Mouse (Mus musculus) kidney, embryonic 16.5 days (tissue): ENCODE measurements around the gene Smgc. TPM values are rescaled to one million over a fixed set of nuclear protein-coding genes. Genes with fewer than 3 reads are reported as not detected.
"Not testable (repeated sequence)": the region's sequence is repeated elsewhere in the genome, so short reads cannot be mapped to it uniquely, and the experiment has no call there.

Experiments
- ATAC-seq: fragments of 200-750 bp; cut with Nextera tagmentation; 2 replicates; pipeline ENCODE4 v1.8.0; 2017; ENCODE audit warnings: moderate TSS enrichment; ENCODE audit not compliant: low FRiP score, low TSS enrichment
- H3K27ac ChIP-seq: fragments of 300-500 bp; sonication (generic); 2 replicates; pipeline ENCODE4 v1.5.1; 2014; ENCODE audit warnings: low read length
- H3K27me3 ChIP-seq: fragments of 300-500 bp; sonication (generic); 2 replicates; pipeline ENCODE4 v1.6.1; 2014; ENCODE audit warnings: low read length, control low read depth, mixed read lengths; ENCODE audit not compliant: insufficient read depth
- H3K36me3 ChIP-seq: fragments of 300-500 bp; sonication (generic); 2 replicates; pipeline ENCODE4 v1.6.1; 2014; ENCODE audit warnings: low read length, control low read depth, mixed read lengths; ENCODE audit not compliant: insufficient read depth
- H3K4me1 ChIP-seq: fragments of 300-500 bp; sonication (generic); 2 replicates; pipeline ENCODE4 v1.6.1; 2014; ENCODE audit warnings: low read length, control low read depth, mixed read lengths; ENCODE audit not compliant: insufficient read depth
- H3K4me2 ChIP-seq: fragments of 300-500 bp; sonication (generic); replicated peaks from 2 replicates; pipeline ENCODE4 v1.6.1; 2014; ENCODE audit warnings: low read depth, low read length
- H3K4me3 ChIP-seq: fragments of 300-500 bp; sonication (generic); 2 replicates; pipeline ENCODE4 v1.5.1; 2014; ENCODE audit warnings: mild to moderate bottlenecking, low read length
- H3K9ac ChIP-seq: fragments of 300-500 bp; sonication (generic); replicated peaks from 2 replicates; pipeline ENCODE4 v1.6.1; 2014; ENCODE audit warnings: low read length
- H3K9me3 ChIP-seq: fragments of 300-500 bp; sonication (generic); 2 replicates; pipeline ENCODE4 v1.6.1; 2016; ENCODE audit warnings: low read length, control low read depth
- WGBS: fragments of 180-500 bp; shearing (Covaris S2); extraction: QIAGEN DNeasy Blood & Tissue Kit; methylation state at CpG from one replicate; pipeline ENCODE4 v1.1.7; 2014; 5-methylcytosine and 5-hydroxymethylcytosine counted together
- polyA plus RNA-seq: library from polyadenylated mRNA; unstranded; fragments of >200 nt; fragmentation: Nextera tagmentation; extraction: Ambion mirVana; gene quantifications from 2 replicates; pipeline ENCODE4 v1.2.1, GENCODE M21; 2015

Smgc gene
- not detected in 2 replicates for polyA plus RNA-seq

DNA sequence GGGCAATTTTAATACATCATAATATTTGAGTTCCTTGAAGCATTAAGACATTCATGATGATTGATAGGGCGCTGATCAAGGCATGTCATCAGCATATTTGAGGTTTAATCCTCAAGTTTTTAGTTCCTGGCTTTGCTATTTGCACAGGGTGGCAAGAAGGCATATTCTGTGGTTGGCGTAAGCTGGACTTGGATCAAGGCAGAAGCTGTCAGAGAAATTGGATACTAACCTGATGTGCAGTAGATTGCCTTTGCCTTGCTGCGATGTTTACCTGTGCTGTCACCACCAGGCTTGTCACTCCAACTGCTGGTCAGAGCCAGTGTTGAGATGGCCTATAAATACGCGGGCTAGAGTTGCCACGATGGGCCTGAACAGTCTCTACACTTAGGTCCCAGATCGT lies at the start of gene Smgc:
Smgc (plus strand) TSS at position 301 of the 400 bp plus-strand sequence.
- no peaks in the 10 kb centered on the region for H3K27me3 ChIP-seq
- no peak within 1 kb of the TSS for H3K9ac ChIP-seq
- no peaks in the 10 kb centered on the region for H3K9me3 ChIP-seq
- H3K4me1 ChIP-seq, result no peaks in the 10 kb centered on the region
- no peak within 1 kb of the TSS for H3K27ac ChIP-seq
- no peak within 1 kb of the TSS for H3K4me3 ChIP-seq
- no peak within 1 kb of the TSS for H3K4me2 ChIP-seq
- ATAC-seq, result no peak
- 93% methylated on average over 7 of the region's 7 CpGs for WGBS
- H3K36me3 ChIP-seq, result no peaks in the 10 kb centered on the region

DNA sequence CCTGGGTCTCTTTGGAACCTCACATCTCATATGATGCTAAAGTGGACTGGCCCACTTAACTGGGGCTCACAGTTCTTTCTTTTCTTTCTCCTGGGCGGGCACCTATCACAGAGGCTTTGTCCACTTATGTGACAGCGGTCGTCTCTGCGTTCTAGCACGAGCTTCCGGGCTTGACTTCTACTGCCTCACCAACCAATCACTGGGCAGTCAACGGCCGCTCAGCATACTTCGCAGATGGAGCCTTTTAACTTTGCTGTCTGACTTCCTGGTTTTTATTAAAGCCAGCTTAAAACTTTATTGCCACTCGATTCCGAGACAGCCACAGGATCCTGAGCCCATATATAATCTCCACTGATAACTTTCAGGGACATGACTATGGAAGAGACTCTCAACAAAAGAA lies 49.7 kb upstream of the Smgc start:
- no peaks in the 10 kb centered on the region for H3K9me3 ChIP-seq
- no peak overlapping the region for H3K4me3 ChIP-seq
- no peaks in the 10 kb centered on the region for H3K36me3 ChIP-seq
- no peak overlapping the region for H3K27ac ChIP-seq
- H3K9ac ChIP-seq, result no peak overlapping the region
- WGBS, result 87% methylated on average over 11 of the region's 11 CpGs
- H3K4me2 ChIP-seq, result no peak overlapping the region
- H3K4me1 ChIP-seq, result no peaks in the 10 kb centered on the region
- no peaks in the 10 kb centered on the region for H3K27me3 ChIP-seq
- no peak for ATAC-seq

DNA sequence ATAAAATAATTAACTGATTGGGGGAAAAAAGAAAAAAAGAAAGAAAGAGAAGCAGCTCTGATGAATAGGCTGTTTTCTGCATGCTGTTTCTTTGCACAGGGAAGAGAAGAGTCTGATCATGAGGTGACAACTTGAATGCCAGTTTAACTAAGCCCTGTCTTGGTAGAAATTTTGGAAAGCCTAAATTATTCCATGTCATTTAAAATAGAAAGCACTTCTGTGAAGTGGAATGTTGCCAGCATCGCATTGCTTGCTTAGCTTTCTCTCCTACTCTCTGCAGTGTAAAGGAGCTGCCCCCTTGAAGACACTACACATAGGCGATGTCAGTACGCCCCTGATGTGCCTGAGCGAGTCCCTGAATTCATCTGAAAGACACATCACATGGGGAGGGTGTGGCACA lies 31.6 kb upstream of the Smgc start:
- Histone ChIP-seq H3K4me1 (no peaks in the 10 kb centered on the region), H3K4me2 (no peak overlapping the region), H3K27me3 (no peaks in the 10 kb centered on the region), H3K9me3 (no peaks in the 10 kb centered on the region), H3K27ac (no peak overlapping the region), H3K36me3 (no peaks in the 10 kb centered on the region), H3K9ac (no peak overlapping the region), H3K4me3 (no peak overlapping the region)
- 80% methylated on average over 4 of the region's 4 CpGs for WGBS
- no peak for ATAC-seq

DNA sequence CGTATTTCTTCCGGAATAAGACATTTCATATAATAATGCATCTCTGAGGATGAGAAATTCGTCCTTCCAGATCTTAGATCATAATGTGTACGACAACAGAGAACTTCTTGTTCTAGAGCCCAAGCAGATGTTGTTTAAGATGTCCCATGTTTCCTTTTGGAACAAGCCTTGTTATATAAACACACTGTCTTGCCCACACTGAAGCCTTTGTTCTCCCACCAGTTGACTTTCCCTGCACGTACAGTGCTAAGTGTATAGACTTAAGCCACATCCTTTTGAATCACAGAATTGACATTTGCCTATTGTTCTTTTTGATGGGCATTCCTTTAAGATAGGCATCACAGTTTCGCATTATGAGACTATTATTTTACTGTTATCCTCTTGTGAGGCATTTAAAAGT lies 2.7 kb upstream of the Smgc start:
- no peak overlapping the region for H3K4me2 ChIP-seq
- WGBS, result 84% methylated on average over 6 of the region's 6 CpGs
- no peak for ATAC-seq

DNA sequence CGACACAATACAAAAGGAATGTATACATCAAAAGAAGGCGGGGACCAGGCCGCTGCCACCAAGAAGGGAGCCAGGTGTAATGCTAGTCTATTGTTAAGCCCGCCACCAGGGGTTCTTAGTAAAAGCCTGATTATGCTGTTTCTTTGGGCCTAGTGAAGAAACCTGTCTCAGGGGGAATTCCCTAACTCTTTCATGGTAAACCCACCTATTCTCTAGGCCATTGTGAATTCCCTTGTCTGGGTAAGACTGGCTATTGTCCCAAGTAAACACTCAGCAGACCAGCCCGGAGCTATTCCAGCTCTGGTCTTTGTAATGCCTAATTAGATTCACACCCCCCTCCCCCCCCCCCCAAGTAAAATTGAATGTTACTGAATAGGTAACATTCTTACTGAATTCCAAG lies 26.1 kb downstream of the Smgc start:
- H3K9me3 ChIP-seq, H3K36me3 ChIP-seq, H3K27ac ChIP-seq, H3K4me1 ChIP-seq, H3K4me3 ChIP-seq, H3K27me3 ChIP-seq, H3K9ac ChIP-seq, H3K4me2 ChIP-seq, ATAC-seq: not testable (repeated sequence)
- 43% methylated on average over 5 of the region's 5 CpGs for WGBS

More for the DNA sequence above, 2.7 kb upstream of the Smgc start:
- Histone ChIP-seq H3K27me3 (no peaks in the 10 kb centered on the region), H3K4me1 (no peaks in the 10 kb centered on the region), H3K9ac (no peak overlapping the region), H3K27ac (no peak overlapping the region), H3K36me3 (no peaks in the 10 kb centered on the region), H3K9me3 (no peaks in the 10 kb centered on the region), H3K4me3 (no peak overlapping the region)

DNA sequence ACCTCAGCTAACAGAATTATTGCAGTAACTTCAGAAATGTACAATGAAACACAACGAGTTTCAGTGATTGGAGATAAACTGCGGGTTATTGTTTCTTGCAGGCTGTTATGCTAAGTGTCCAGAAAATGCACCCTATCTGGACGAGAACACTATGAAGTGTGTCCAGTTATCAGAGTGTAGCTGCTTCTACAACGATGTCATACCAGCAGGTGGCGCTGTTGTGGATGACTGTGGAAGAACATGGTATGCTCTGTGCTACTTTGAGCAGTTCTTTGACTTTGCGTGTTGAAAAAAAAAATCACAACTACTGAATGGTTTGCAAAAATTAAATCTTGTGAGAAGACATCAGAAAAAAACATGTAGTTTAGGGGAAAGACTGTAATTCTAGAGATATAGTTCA lies 62.2 kb downstream of the Smgc start:
- H3K27me3 ChIP-seq, result no peaks in the 10 kb centered on the region
- H3K27ac ChIP-seq, result no peak overlapping the region
- no peak overlapping the region for H3K4me2 ChIP-seq
- H3K36me3 ChIP-seq, result no peaks in the 10 kb centered on the region
- H3K9ac ChIP-seq, result no peak overlapping the region
- 68% methylated on average over 6 of the region's 6 CpGs for WGBS
- no peak overlapping the region for H3K4me3 ChIP-seq
- ATAC-seq, result no peak
- H3K4me1 ChIP-seq, result no peaks in the 10 kb centered on the region
- H3K9me3 ChIP-seq, result peaks cover 2% of the 10 kb centered on the region; the same call in 1 of the 2 replicates

DNA sequence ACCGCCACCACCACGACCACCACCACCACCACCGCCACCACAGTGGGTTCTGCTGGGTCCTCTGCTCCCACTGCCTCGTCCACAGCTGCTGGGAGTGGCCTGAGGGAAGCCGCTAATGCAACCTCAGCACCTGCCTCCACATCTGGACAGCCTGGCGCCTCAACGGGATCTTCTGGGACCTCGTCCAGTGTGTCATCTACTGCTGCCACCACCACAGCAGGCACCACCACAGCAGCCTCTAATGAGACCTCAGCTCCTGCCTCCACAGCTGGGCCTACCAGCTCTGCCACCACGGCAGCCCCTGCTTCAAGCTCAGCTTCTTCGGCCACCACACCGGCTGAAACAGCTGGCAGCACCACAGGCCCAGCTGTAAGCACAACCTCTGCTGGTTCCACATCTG lies 69.0 kb downstream of the Smgc start:
- not testable (repeated sequence) for ATAC-seq, H3K27me3 ChIP-seq, H3K4me1 ChIP-seq, H3K9ac ChIP-seq, H3K36me3 ChIP-seq, H3K4me3 ChIP-seq, H3K27ac ChIP-seq, H3K9me3 ChIP-seq, H3K4me2 ChIP-seq
- no CpG with 5 or more reads among the region's 11 CpGs for WGBS

Other genes starting within 250 kb of the Smgc start
- gene Lrrk2, start 165.1 kb upstream of the Smgc start, polyA plus RNA-seq, result 6.6 and 8.7 TPM in 2 replicates
- gene Cntn1, start 212.9 kb downstream of the Smgc start, polyA plus RNA-seq, result 1.7 and 2.1 TPM in 2 replicates